Mouse (Mus musculus) limb, embryonic 15.5 days (tissue): ENCODE data around the gene Mb. TPM values are rescaled to one million over a fixed set of nuclear protein-coding genes. Genes with fewer than 3 reads are reported as not detected.
A peak's percentile ranks its signal among the peaks of the same experiment; 100 is the strongest.

Source experiments
- ATAC-seq: fragments of 200-750 bp; cut with Nextera tagmentation; 2 replicates; pipeline ENCODE4 v1.8.0; 2017; ENCODE audit warnings: low read depth, moderate TSS enrichment; ENCODE audit not compliant: insufficient number of reproducible peaks, low FRiP score, low TSS enrichment
- H3K27ac ChIP-seq: fragments of 300-500 bp; sonication (generic); 2 replicates; pipeline ENCODE4 v1.5.1; 2015; ENCODE audit warnings: moderate library complexity, mild to moderate bottlenecking, inconsistent platforms
- H3K27me3 ChIP-seq: fragments of 300-500 bp; sonication (generic); 2 replicates; pipeline ENCODE4 v1.6.1; 2015; ENCODE audit warnings: inconsistent platforms
- H3K36me3 ChIP-seq: fragments of 300-500 bp; sonication (generic); 2 replicates; pipeline ENCODE4 v1.6.1; 2015; ENCODE audit warnings: inconsistent platforms
- H3K4me1 ChIP-seq: fragments of 300-500 bp; sonication (generic); 2 replicates; pipeline ENCODE4 v1.6.1; 2015; ENCODE audit warnings: inconsistent platforms
- H3K4me2 ChIP-seq: fragments of 300-500 bp; sonication (generic); 2 replicates; pipeline ENCODE4 v1.6.1; 2015; ENCODE audit warnings: mild to moderate bottlenecking, inconsistent platforms
- H3K4me3 ChIP-seq: fragments of 300-500 bp; sonication (generic); 2 replicates; pipeline ENCODE4 v1.5.1; 2015; ENCODE audit warnings: mild to moderate bottlenecking, inconsistent platforms
- H3K9ac ChIP-seq: fragments of 300-500 bp; sonication (generic); 2 replicates; pipeline ENCODE4 v1.6.1; 2015; ENCODE audit warnings: inconsistent platforms
- H3K9me3 ChIP-seq: fragments of 300-500 bp; sonication (generic); 2 replicates; pipeline ENCODE4 v1.6.1; 2016; ENCODE audit warnings: inconsistent platforms
- WGBS: fragments of 180-500 bp; shearing (Covaris S2); methylation state at CpG from one replicate; pipeline ENCODE4 v1.1.7; 2015; 5-methylcytosine and 5-hydroxymethylcytosine counted together
- polyA plus RNA-seq: library from polyadenylated mRNA; unstranded; fragments of >200 nt; fragmentation: Nextera tagmentation; extraction: Ambion mirVana; gene quantifications from 2 replicates; pipeline ENCODE4 v1.2.1, GENCODE M21; 2015

Gene Mb
- polyA plus RNA-seq, 1 experiment from 2014 or later, result 11.6 TPM

DNA sequence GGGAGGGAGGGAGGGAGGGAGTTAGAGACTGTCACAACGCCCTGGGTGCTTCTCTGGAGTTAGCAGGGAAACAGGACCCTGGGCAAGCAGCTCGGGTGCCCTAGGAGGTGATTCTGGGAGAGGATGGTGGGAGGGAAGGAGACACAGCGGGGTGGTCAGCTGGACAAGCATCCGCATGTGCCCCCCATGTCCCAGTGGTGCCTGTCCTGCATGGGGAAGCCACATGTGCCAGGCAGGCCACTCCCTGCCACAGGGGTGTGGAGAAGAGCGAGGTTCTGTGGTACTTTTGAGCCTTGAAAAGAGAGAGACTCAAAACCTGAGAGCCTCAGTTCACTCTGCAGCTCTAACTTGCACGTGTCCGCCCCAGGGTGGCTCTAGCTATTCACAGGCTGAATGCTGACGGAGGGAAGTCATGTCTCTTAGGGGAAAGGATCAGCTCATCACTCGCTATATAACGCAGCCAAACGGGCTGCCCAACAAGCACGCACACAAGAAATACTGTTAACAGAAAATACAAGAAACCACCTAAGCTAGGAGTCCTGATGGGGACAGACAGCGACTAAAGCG lies 28.9 kb upstream of the Mb start:
- Histone ChIP-seq H3K9me3 (no peaks in the 10 kb centered on the region), H3K4me1 (peaks cover 24% of the 10 kb centered on the region), H3K4me2 (no peak overlapping the region), H3K4me3 (no peak overlapping the region), H3K27me3 (no peaks in the 10 kb centered on the region), H3K36me3 (peaks cover 69% of the 10 kb centered on the region), H3K9ac (no peak overlapping the region), H3K27ac (peak overlapping the region; percentile 44)
- WGBS, result 80% methylated on average over 14 of the region's 14 CpGs
- no peak for ATAC-seq

DNA sequence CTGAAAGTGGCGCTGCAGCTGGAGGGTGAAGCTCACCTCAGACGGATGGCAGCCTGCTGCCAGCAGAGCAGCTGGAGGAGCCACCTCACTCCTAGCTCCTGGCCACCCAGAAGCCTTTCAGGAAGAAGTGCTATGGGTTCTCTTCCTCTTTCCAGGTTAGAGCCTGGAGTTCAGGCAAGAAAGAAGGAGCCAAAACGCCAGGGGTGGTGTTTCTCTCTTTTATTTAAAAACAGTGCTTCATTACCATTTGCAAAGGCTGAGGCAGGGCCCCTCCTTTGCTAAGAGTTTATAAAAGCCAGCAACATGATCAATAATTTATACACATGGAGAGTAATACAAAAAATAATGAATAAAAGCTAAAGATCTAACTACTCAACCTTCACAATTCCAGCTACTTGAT lies 28.3 kb upstream of the Mb start:
- WGBS, result 73% methylated on average over 3 of the region's 3 CpGs

DNA sequence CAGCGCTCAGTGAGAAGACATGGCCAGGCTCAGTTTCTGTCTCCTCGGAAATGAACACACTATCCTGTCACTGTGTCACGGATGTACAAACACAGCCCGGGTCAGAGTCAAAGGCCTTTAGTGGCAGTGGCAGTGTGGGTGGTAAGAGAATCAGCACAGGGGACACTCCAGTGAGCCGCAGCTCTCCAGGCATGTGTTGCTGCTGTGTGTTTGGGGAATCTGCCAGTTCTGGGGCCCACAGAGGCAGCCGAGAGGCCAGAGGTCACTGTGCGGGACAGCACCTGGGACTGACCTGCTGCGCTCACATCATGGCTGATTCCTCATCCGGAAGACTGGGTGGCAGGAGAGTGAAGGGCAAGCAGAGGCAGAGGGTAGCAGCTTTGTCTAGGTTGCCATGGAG lies 27.4 kb upstream of the Mb start:
- Histone ChIP-seq H3K27ac (no peak overlapping the region), H3K4me1 (peaks cover 20% of the 10 kb centered on the region), H3K4me3 (no peak overlapping the region), H3K9me3 (no peaks in the 10 kb centered on the region), H3K4me2 (no peak overlapping the region), H3K27me3 (no peaks in the 10 kb centered on the region), H3K9ac (no peak overlapping the region), H3K36me3 (peaks cover 58% of the 10 kb centered on the region)
- whole genome bisulfite sequencing, result 92% methylated on average over 9 of the region's 9 CpGs
- ATAC-seq, result no peak

More for the DNA sequence above, 28.3 kb upstream of the Mb start:
- no peak overlapping the region for H3K4me2 ChIP-seq
- H3K4me1 ChIP-seq, result peaks cover 24% of the 10 kb centered on the region
- no peaks in the 10 kb centered on the region for H3K9me3 ChIP-seq
- no peak overlapping the region for H3K27ac ChIP-seq
- no peaks in the 10 kb centered on the region for H3K27me3 ChIP-seq
- H3K36me3 ChIP-seq, result peaks cover 65% of the 10 kb centered on the region
- no peak for ATAC-seq
- no peak overlapping the region for H3K4me3 ChIP-seq
- H3K9ac ChIP-seq, result no peak overlapping the region

DNA sequence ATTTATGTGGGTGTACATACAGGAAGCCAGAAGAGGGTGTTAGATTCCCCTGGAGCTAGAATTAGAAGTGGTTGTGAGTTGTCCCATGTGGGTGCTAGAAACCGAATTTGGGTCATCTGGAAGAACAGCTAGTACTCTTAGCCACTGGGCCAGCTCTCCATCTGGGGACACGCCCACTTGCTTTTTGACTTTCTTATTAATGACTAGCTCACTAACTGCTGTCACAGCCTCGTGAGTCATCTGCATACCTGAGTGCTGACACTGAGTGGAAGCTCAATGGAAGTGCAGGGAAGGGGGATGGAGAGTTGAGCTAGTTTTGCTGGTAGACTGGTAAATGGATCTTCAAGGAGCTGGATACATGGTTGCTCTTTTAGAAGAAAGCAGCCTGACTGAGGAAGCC lies 26.1 kb upstream of the Mb start:
- WGBS, result 79% methylated on average over 3 of the region's 3 CpGs
- Histone ChIP-seq H3K36me3 (peaks cover 44% of the 10 kb centered on the region), H3K27ac (no peak overlapping the region), H3K4me2 (no peak overlapping the region), H3K4me3 (no peak overlapping the region), H3K9me3 (no peaks in the 10 kb centered on the region), H3K27me3 (no peaks in the 10 kb centered on the region), H3K9ac (no peak overlapping the region), H3K4me1 (peaks cover 28% of the 10 kb centered on the region)
- ATAC-seq, result no peak

DNA sequence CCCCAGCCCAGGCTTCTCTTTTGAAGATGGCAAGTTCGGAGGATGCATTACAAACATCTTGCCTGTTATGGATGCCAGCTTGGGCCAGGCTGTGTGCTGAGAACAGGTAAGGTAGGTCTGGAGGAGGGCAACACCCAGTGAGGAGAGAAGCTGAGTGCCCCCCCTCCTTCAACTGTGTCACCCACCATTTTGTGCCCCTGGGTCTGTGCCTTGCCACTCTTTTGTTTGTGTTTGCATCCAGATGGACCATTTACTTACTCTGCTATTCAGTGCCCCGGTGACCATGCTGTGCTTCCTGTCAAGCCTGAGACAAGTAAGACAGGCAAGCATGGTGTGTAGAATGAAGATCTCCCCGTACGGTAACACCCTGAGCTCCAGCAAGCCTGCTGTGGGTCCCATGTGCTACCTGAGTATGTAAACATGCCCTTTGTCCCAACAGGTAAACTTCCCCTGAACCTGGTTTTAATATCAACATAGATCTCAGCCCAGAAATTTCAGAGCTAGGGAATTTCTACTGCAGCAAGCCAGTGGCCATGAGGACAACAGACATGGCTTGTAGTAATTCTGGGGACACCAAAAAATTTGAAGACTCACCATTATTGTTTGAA lies 22.2 kb upstream of the Mb start:
- Histone ChIP-seq H3K4me1 (peaks cover 21% of the 10 kb centered on the region), H3K27me3 (no peaks in the 10 kb centered on the region), H3K27ac (no peak overlapping the region), H3K4me3 (no peak overlapping the region), H3K4me2 (no peak overlapping the region), H3K9ac (no peak overlapping the region), H3K36me3 (peaks cover 24% of the 10 kb centered on the region), H3K9me3 (no peaks in the 10 kb centered on the region)
- 81% methylated on average over 4 of the region's 4 CpGs for WGBS
- ATAC-seq, result no peak

DNA sequence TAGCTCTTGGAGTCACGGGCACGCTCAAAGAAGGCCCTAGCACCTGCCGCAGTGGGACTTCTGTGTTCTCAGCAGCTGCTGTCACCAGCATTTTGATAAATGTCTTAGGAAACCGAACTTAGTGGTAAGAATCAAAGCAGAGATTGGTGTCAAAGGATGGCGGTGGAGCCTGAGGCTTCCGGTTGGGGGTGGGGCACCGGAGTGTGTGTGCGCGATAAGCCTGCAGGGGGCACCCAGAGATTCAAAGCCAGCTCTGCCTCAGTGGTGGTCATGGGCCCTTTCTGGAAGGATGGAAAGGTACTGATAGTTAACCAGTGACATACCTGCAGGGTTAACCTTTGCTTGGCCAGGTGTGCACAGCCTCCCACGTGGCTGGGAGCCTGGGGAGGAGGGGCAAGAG lies 21.0 kb upstream of the Mb start:
- Histone ChIP-seq H3K4me3 (no peak overlapping the region), H3K4me2 (no peak overlapping the region), H3K27me3 (no peaks in the 10 kb centered on the region), H3K9ac (no peak overlapping the region), H3K36me3 (peaks cover 13% of the 10 kb centered on the region), H3K27ac (0 out of 2 replicates have a peak overlapping the region, but pooled peaks have one; percentile 24), H3K4me1 (peaks cover 21% of the 10 kb centered on the region), H3K9me3 (no peaks in the 10 kb centered on the region)
- WGBS, result 13% methylated on average over 10 of the region's 10 CpGs
- no peak for ATAC-seq

DNA sequence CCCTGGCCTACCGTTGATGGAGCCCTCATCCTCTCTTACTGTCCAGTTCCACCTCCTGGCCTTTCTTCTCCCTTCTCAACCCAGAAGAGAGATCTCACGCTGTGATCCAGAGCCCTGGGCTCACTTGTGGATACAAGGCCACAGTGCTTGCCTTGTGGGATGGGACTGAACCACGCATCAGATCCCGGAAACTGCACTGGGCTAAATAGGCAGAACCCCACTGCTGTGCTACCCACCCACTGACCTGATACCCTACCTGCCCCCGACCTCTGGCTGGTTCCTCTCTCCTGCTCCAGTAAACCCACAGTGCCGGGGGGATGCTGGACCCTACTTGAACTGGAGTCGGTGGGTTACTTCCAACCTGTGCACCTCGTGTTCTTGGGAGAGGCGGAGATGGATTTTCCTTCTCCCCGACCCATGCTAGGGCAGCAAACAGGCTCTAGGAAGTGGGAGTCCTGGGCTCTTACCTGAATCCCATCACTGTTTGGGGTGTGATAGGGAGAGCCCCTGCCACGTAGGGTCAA lies 20.3 kb upstream of the Mb start:
- 86% methylated on average over 11 of the region's 11 CpGs for WGBS

DNA sequence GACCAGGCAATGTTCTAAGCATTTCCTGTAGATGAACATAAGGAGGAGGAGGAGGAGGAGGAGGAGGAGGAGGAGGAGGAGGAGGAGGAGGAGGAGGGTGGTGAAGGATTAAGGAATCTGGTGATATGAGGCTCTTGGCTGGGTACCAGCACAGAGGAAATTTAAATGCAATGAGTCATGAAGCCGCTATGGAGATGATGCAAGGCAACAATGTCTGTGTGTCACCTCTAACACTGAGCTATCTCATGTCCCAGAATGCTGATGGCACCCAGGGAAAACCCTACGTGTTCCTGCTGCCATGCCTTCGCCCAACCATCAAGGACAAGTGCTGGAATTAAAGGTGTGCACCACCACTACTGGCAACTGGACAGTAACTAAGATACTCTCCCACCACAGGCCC lies 18.5 kb upstream of the Mb start:
- no peaks in the 10 kb centered on the region for H3K27me3 ChIP-seq
- no peak overlapping the region for H3K9ac ChIP-seq
- 85% methylated on average over 3 of the region's 3 CpGs for WGBS
- H3K36me3 ChIP-seq, result no peaks in the 10 kb centered on the region
- ATAC-seq, result no peak
- H3K4me3 ChIP-seq, result no peak overlapping the region
- no peak overlapping the region for H3K4me2 ChIP-seq
- no peak overlapping the region for H3K27ac ChIP-seq
- no peaks in the 10 kb centered on the region for H3K9me3 ChIP-seq
- H3K4me1 ChIP-seq, result peaks cover 21% of the 10 kb centered on the region

More for the DNA sequence above, 20.3 kb upstream of the Mb start:
- Histone ChIP-seq H3K4me3 (no peak overlapping the region), H3K36me3 (peaks cover 6% of the 10 kb centered on the region), H3K4me2 (no peak overlapping the region), H3K9me3 (no peaks in the 10 kb centered on the region), H3K27me3 (no peaks in the 10 kb centered on the region), H3K4me1 (peaks cover 21% of the 10 kb centered on the region), H3K9ac (no peak overlapping the region), H3K27ac (0 out of 2 replicates have a peak overlapping the region, but pooled peaks have one; percentile 24)
- no peak for ATAC-seq

DNA sequence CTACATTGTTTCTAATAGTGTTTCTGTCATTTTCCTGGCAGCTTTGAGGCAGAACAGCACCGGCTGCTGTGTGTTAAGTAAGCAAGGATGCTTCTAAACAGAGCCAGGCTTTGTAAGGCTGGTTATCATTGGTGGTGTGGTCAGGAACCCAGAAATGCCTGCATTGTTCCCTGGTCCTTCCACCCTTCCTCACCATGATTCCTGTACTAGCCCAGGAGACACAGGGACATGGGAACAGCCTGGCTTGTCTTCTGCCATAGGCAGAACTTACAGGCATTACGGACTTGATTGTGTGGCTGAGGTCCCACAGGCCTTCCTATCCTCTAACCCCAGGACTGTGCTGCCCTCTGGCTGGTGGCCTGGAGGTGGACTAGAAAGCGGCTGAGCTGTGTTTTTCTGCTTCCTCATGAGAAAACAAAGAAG lies 18.0 kb upstream of the Mb start:
- no peaks in the 10 kb centered on the region for H3K9me3 ChIP-seq
- H3K4me2 ChIP-seq, result no peak overlapping the region
- H3K36me3 ChIP-seq, result no peaks in the 10 kb centered on the region
- ATAC-seq, result no peak
- H3K27me3 ChIP-seq, result no peaks in the 10 kb centered on the region
- peaks cover 21% of the 10 kb centered on the region for H3K4me1 ChIP-seq
- no peak overlapping the region for H3K4me3 ChIP-seq
- no peak overlapping the region for H3K9ac ChIP-seq
- 0 out of 2 replicates have a peak overlapping the region, but pooled peaks have one; percentile 9 for H3K27ac ChIP-seq
- WGBS, result 63% methylated on average over 3 of the region's 3 CpGs

DNA sequence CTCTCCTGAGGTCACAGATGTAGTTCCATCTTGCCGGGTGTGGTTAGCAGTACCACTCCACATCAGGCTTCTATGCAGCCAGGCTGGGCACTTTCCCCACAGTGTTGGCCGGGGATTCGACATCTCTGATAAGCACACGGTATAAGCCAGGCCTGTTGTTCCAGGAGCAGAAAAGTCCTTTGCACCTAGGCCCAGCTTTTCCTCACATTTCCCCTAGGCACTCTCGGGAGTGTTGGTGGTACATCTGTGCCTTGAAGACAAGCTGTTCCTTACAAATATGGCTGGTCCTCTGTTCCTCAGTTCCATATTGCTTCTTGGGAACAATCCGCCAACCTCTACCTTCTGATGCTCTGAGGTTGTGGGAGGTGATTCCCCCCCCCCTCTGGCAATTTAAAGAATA lies 15.8 kb upstream of the Mb start:
- Histone ChIP-seq H3K4me1 (peaks cover 8% of the 10 kb centered on the region; the same call in 1 of the 2 replicates), H3K36me3 (no peaks in the 10 kb centered on the region), H3K9me3 (no peaks in the 10 kb centered on the region), H3K4me2 (no peak overlapping the region), H3K4me3 (no peak overlapping the region), H3K9ac (no peak overlapping the region), H3K27me3 (no peaks in the 10 kb centered on the region), H3K27ac (no peak overlapping the region)
- no peak for ATAC-seq
- WGBS, result 79% methylated on average over 6 of the region's 6 CpGs

DNA sequence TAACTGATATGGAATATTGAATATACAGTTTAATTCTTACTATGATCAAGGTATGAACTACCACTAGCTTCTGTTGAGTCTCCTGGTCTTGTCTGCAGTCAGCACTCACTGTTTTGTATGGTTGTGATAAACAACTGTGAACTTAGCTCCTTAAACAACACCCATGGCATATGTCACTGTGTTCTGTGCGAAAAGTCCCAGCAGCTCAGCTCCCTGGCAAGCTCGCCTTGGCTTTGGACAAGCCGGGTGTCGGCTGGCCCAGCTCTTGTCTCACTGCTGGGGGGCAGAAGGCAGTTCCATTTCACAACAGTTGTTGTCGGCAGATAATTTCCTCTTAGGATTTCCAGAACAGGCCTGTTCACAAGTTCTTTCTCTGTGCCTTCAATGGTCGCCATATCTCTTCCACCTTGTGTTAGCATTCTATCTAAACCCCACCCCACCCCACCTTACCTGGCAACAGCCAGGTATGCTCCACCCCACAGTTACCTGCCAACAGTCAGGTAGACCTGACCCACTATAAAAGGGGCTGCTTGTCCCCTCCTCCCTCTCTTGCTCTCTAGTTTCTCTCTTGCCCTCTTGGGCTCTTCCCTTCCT lies 14.9 kb upstream of the Mb start:
- Histone ChIP-seq H3K27me3 (no peaks in the 10 kb centered on the region), H3K9ac (no peak overlapping the region), H3K4me2 (no peak overlapping the region), H3K9me3 (no peaks in the 10 kb centered on the region), H3K36me3 (no peaks in the 10 kb centered on the region), H3K27ac (no peak overlapping the region), H3K4me1 (no peaks in the 10 kb centered on the region), H3K4me3 (no peak overlapping the region)
- WGBS, result 85% methylated on average over 6 of the region's 6 CpGs
- no peak for ATAC-seq

DNA sequence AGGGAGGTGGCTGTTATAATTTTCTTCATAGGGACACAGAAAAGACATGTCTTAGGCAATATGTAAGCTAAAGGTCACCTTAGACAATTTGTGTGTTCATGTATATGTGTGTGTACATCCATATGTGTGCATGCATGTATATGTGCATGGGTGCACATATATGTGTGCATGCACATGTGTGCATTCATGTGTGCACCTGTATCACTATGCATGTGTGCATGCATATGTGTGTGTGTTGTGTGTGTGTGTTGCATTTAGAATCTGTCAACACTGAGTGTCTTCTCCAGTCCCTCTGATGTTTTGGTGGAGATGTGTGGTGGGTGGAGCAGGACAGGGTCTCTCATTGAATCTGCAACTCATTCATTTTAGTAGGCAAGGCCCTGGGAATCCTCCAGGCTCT lies 12.3 kb upstream of the Mb start:
- Histone ChIP-seq H3K9ac (no peak overlapping the region), H3K9me3 (no peaks in the 10 kb centered on the region), H3K4me1 (no peaks in the 10 kb centered on the region), H3K36me3 (no peaks in the 10 kb centered on the region), H3K27ac (no peak overlapping the region), H3K27me3 (no peaks in the 10 kb centered on the region), H3K4me3 (no peak overlapping the region), H3K4me2 (no peak overlapping the region)
- no peak for ATAC-seq
